Comparison of ENCODE assay signal across 11 mouse cellular contexts in the genomic region with DNA sequence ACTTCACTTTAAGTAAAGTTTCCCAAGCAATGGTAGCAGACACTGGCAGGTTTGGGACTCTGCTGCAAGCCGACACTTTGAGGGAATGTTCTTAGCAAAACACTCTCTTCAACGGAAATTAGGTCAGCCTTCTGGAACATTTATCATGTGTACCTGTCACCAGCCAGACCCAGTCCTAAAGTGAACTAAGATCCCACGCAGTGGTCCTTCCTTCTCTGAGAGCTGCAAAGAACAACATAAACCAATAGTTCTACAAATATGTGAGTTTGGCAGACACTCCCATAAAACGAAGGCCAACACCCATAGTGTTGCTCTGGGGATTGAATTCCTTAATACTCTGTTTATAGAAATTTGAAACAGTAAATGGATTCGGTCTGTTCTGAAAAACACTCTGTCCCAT.
A peak's percentile ranks its signal among the peaks of the same experiment; 100 is the strongest.
DNase-seq lines count a peak whose midpoint lies in the region; ATAC-seq and TF ChIP-seq lines count a peak whose summit lies in the region.
"Had no signal": no experiment of that assay in that cellular context is flagged by ENCODE, and none has a peak within 500 bp of the region (broad histone marks: within the 10 kb centered on the region; RNA-seq: fewer than 3 reads in every experiment).

No protein-coding gene starts in this region.

- no peak; the same call in 1 of the 2 replicates for ATAC-seq in kidney, postnatal 0 days (replicated peaks; ENCODE audit: low FRiP score, low read depth)
- ATAC-seq in hindbrain, embryonic 16.5 days = no peak

- no peaks in the 10 kb centered on the region for H3K9me3 ChIP-seq in kidney, postnatal 0 days (replicated peaks; ENCODE audit: low read length)
- H3K9me3 ChIP-seq in hindbrain, embryonic 16.5 days (ENCODE audit: control insufficient read depth, low read length) = no peaks in the 10 kb centered on the region
- H3K9me3 ChIP-seq: embryonic facial prominence, embryonic 13.5 days had no signal

- peaks cover 10% of the 10 kb centered on the region for H3K4me1 ChIP-seq in kidney, postnatal 0 days (replicated peaks; ENCODE audit: insufficient read depth, low read length)
- no peaks in the 10 kb centered on the region for H3K4me1 ChIP-seq in hindbrain, embryonic 16.5 days (ENCODE audit: control insufficient read depth, insufficient read depth, low read depth, low read length)

- no peak for TF ChIP-seq CTCF in kidney, postnatal 0 days (IDR thresholded peaks at IDR 0.05; ENCODE audit: low read depth)

- 14% methylated on average over 5 of the region's 5 CpGs for WGBS in kidney, postnatal 0 days
- 72% methylated on average over 5 of the region's 5 CpGs for WGBS in hindbrain, embryonic 16.5 days

- no peak overlapping the region for H3K9ac ChIP-seq in kidney, postnatal 0 days (ENCODE audit: low read depth, low read length)
- no peak overlapping the region for H3K9ac ChIP-seq in hindbrain, embryonic 16.5 days (ENCODE audit: low read depth, low read length)
- H3K9ac ChIP-seq: embryonic facial prominence, embryonic 13.5 days had no signal

- peak overlapping the region; percentile 57 for H3K27ac ChIP-seq in kidney, postnatal 0 days
- no peak overlapping the region for H3K27ac ChIP-seq in hindbrain, embryonic 16.5 days (ENCODE audit: low read depth, low read length)
- H3K27ac ChIP-seq: embryonic facial prominence, embryonic 13.5 days had no signal

- no peaks in the 10 kb centered on the region for H3K36me3 ChIP-seq in kidney, postnatal 0 days (ENCODE audit: insufficient read depth, low read length)
- no peaks in the 10 kb centered on the region for H3K36me3 ChIP-seq in hindbrain, embryonic 16.5 days (ENCODE audit: control insufficient read depth, insufficient read depth, low read length)

- no peak overlapping the region for H3K4me3 ChIP-seq in kidney, postnatal 0 days (replicated peaks; ENCODE audit: low read depth, low read length)
- H3K4me3 ChIP-seq in hindbrain, embryonic 16.5 days (ENCODE audit: low read length) = no peak overlapping the region
- H3K4me3 ChIP-seq: embryonic facial prominence, embryonic 13.5 days had no signal

- H3K27me3 ChIP-seq in kidney, postnatal 0 days (ENCODE audit: insufficient read depth, low read length) = no peaks in the 10 kb centered on the region
- H3K27me3 ChIP-seq in hindbrain, embryonic 16.5 days (replicated peaks; ENCODE audit: control insufficient read depth, insufficient read depth, low read length) = no peaks in the 10 kb centered on the region
- H3K27me3 ChIP-seq: embryonic facial prominence, embryonic 13.5 days had no signal

- peak; percentile 11 to 71 for DNase-seq in adrenal gland, adult (ENCODE audit: inconsistent age in 2 of 2, low spot score in 1 of 2)
- DNase-seq in adrenal gland, adult 8-10 months = no peak
- DNase-seq in urinary bladder, postnatal 14 days (ENCODE audit: low spot score) = peak; percentile 25
- DNase-seq in urinary bladder, postnatal 36 days (ENCODE audit: low spot score in 2 of 2) = no peak
- peak; percentile 87 for DNase-seq in kidney, postnatal 0 days (ENCODE audit: low spot score)
- DNase-seq in thymus, postnatal 25 days = no peak
- DNase-seq in left cerebral cortex, postnatal 4 days = no peak
- DNase-seq: liver; midbrain, embryonic 14.5 days had no signal

- intact Hi-C loops in left cerebral cortex, postnatal 4 days (cut with DNase I) = no loop called here

- H3K4me2 ChIP-seq in kidney, postnatal 0 days (ENCODE audit: low read length) = no peak overlapping the region
- H3K4me2 ChIP-seq in hindbrain, embryonic 16.5 days (ENCODE audit: low read length) = no peak overlapping the region
- H3K4me2 ChIP-seq: embryonic facial prominence, embryonic 13.5 days had no signal

Comparison
In these comparisons a context has a peak if more than half of its experiments do, and no peak if none do; other contexts are left out.
1. DNase-seq: peak in adrenal gland, adult (2 of 2), urinary bladder, postnatal 14 days (single experiment) and kidney, postnatal 0 days (single experiment); none in adrenal gland, adult 8-10 months (single experiment), urinary bladder, postnatal 36 days (0 of 2), thymus, postnatal 25 days (single experiment) and left cerebral cortex, postnatal 4 days (single experiment).